Mouse (Mus musculus): ENCODE results near the gene Mrpl28.

DNA sequence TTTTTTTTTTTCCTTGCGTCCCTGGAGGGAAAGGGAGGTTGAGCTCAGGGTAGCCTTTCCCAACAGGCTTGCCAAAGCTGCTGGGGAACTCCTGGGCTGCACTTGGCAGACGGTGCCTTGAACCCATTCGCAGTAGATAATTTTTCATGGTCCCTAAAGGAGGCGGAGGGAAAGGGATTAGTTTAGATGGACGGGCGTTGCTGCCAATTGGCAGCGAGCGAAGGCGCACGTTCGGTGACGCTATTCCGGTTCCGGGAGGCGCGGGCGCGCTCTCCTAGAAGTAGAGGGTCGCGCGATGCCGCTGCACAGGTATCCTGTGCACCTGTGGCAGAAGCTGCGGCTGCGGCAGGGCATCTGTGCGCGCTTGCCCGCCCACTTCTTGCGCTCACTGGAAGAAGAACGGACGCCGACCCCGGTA lies at the start of gene Mrpl28:
- no peak for TF ChIP-seq CTCF (IDR thresholded peaks at IDR 0.05; ENCODE audit: insufficient read depth, low read depth, low read length)
- peak; percentile 99 for TF ChIP-seq POLR2A (IDR thresholded peaks at IDR 0.05; ENCODE audit: insufficient read depth, low read depth, low read length)
